ENCODE assay signal across 10 mouse cellular contexts in genomic region chr8:117372070-117372469, GRCm38 (mm10).
DNase-seq lines count a peak whose midpoint lies in the region; ATAC-seq lines count a peak whose summit lies in the region.
"Had no signal": no experiment of that assay in that cellular context is flagged by ENCODE, and none has a peak within 500 bp of the region (broad histone marks: within the 10 kb centered on the region; RNA-seq: fewer than 3 reads in every experiment).

No protein-coding gene starts in this region.

- no peak overlapping the region for H3K4me2 ChIP-seq in stomach, embryonic 15.5 days
- H3K4me2 ChIP-seq: liver, embryonic 13.5 days had no signal

- H3K36me3 ChIP-seq in stomach, embryonic 15.5 days: no peaks in the 10 kb centered on the region

- DNase-seq in left cerebral cortex, adult 11 months (ENCODE audit: low spot score): peak; percentile 40
- DNase-seq in left cerebral cortex, postnatal 4 days: no peak
- DNase-seq in frontal cortex, postnatal 25 days (ENCODE audit: low spot score in 2 of 2): peak; percentile 24 to 33
- DNase-seq in left cerebral cortex, postnatal 25 days (ENCODE audit: low spot score in 2 of 2): peak; percentile 66 to 87
- DNase-seq in B cell, adult 2 months: no peak
- DNase-seq in kidney, postnatal 25 days: no peak
- DNase-seq: cerebellum, adult 11 months; liver, embryonic 13.5 days had no signal

- no peaks in the 10 kb centered on the region for H3K27me3 ChIP-seq in stomach, embryonic 15.5 days (replicated peaks)
- H3K27me3 ChIP-seq: liver, embryonic 13.5 days had no signal

- ATAC-seq in stomach, embryonic 15.5 days (ENCODE audit: insufficient read depth, low FRiP score, low read depth): no peak
- no peak for ATAC-seq in megakaryocyte-erythroid progenitor cell, adult 5-6 weeks (replicated peaks; ENCODE audit: low FRiP score, low TSS enrichment, poor library complexity, severe bottlenecking)

- H3K4me1 ChIP-seq in stomach, embryonic 15.5 days: peaks cover 35% of the 10 kb centered on the region

- H3K27ac ChIP-seq in stomach, embryonic 15.5 days: 0 out of 2 replicates have a peak overlapping the region, but pooled peaks have one; percentile 19
- H3K27ac ChIP-seq: liver, embryonic 13.5 days had no signal

- intact Hi-C loops in left cerebral cortex, postnatal 4 days (cut with DNase I): no loop called here
- intact Hi-C loops in left cerebral cortex, postnatal 25 days (cut with DNase I): no loop called here

- no peak overlapping the region for H3K4me3 ChIP-seq in stomach, embryonic 15.5 days (replicated peaks)
- H3K4me3 ChIP-seq: liver, embryonic 13.5 days had no signal

- 77% methylated on average over 12 of the region's 12 CpGs for WGBS in stomach, embryonic 15.5 days

- H3K9ac ChIP-seq in stomach, embryonic 15.5 days: no peak overlapping the region
- H3K9ac ChIP-seq: liver, embryonic 13.5 days had no signal

- H3K9me3 ChIP-seq in stomach, embryonic 15.5 days: no peaks in the 10 kb centered on the region
- H3K9me3 ChIP-seq: liver, embryonic 13.5 days had no signal

Comparison
In these comparisons a context has a peak if more than half of its experiments do, and no peak if none do; other contexts are left out.
1. DNase-seq: peak in left cerebral cortex, adult 11 months (single experiment), frontal cortex, postnatal 25 days (2 of 2) and left cerebral cortex, postnatal 25 days (2 of 2); none in left cerebral cortex, postnatal 4 days (single experiment), B cell, adult 2 months (0 of 2) and kidney, postnatal 25 days (0 of 2).